Mouse (Mus musculus) adrenal gland, postnatal 25 days (tissue): ENCODE measurements at regions not wholly inside any gene's neighbourhood (a gene's known extent, or its start where the extent isn't known, plus 50 kb on each side); places are given as distances from the start of the nearest gene placed in this dataset.

Experiments used
- DNase-seq: peaks from one replicate; pipeline ENCODE4 v3.0.0; 2021; ENCODE audit warnings: mixed read lengths

DNA sequence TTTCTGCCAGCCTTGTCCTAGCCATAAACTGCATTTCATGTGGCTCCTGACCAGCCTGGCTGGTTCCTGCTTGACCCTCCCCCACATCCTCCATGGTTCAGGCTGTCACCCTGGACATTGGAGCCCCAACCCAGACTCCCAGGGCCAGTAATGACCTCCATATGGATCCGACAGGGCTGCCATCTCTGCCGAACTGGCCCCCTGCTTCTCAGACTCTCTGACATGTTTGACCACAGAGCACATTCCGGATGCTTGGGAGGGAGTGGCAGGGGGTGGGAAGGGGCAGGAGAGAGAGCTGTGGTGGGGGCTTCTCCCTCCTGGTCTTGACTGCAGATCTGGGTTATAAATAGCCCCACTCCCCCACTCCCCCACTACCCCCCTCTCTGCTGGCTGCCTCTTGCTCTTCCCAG, 59.0 kb upstream of the Actrt2 start:
- no peak for DNase-seq

DNA sequence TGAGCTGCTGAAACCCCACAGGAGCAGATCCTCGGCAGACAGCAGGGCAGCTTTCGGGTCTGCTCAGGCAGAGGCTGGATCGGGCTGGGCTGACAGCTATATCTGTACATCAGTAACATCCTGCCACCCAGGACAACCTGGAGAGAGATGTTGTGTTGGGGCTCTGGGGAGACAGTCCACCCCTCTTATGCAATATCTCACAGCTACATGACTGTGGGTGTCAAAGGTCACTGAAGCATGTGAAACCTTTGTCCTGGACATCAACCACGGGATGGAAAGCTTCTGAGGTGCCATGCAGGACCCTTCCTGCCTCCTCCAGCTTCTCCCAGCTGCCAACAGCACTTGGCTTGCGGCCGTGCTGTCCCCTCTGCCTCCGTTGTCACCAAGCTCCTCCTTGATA, 60.3 kb upstream of the Actrt2 start:
- no peak for DNase-seq

DNA sequence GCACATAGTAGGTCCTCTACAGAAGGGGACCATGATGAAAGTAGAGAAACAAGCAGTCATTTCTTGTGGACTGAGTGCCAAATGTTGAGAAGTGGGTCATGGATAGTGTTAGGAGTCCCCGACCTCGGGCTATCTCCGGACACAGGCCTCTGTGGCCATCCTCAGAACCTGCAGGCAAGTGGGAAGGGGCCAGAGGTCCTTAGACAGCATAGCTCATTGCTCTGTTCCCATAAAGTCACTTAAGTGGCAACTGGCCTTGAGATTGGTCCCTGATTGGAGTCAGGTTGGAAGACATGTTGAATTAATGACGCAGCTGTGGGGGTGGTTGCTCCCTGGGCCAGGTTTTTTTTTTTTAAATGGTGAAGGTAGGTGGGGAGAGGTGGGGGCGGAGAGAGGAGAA, 63.0 kb upstream of the Actrt2 start:
- DNase-seq, result no peak

DNA sequence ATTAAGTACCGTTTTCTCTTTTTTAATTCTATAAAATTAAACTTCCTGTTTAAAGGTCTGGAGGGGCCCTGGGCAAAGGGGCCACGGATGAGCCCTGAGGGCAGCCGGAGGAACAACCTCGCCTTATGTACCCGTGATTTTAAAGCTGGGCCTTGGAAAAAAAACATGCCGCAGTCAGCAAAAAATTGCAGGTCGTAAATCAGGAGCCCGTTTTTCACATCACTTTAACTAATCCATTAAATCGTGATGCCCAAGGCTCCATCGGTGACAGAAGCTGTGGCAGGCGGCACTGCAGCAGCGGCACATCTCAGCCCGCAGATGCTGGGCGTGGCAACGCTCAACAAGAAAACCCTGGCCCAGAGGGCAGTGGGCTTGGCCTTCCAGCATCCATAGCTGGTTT, 63.7 kb upstream of the Actrt2 start:
- DNase-seq, result no peak

DNA sequence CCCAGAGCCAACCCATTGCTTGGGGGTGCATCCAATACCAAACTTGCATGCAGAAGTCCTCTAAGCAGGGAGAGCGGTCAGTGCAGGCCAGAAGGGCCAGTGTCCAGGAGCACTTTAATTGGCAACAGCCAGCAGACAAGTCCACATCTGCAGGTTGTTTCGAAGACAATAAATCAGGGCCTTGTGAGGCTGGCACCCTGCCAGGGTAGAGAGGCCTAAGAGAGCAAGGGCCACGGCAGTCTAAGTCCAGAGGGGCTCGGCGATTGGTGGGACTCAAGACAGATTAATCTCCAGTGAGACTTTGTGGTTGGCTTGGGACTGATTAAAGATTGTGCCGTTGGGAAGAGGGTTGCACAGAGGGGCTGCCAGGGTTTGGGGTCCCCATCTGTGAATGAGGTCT, 68.4 kb upstream of the Actrt2 start:
- DNase-seq, result no peak

DNA sequence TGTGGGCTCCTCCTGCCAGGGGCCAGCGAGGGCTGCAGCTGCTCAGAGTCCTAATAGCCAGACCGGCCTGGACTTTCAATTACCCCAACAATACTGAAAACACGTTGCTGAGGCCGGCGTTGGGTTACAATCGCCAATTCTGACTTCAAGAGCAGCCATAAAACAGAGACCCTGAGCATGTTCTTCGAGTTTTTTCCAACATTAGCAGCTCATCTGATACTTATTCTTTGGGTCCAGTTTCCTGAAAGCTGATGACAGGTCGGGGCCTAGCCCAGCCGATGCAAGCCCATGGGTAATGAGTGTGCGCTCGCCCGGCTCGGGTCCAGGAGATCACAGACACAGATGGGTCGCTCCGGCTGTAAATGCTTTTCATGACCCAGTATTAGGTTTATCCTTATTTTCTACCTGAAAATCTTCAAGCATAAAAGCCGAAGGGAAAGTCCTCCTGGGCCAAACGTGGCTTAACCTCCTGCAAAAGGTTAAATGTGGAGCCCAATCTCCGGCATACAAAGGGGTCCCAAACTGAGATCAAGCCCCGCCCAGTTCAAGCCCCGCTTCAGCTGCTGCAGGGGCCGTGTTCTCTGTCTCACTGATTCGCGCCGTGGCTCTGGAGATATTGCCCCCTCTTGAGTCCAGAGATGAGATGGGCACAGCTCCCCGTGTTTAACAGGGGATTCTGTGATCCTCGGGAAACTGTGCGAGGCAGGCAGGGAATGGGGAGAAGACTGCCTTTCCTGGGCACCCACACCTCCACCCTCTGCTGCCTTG, 73.6 kb upstream of the Actrt2 start:
- DNase-seq, result no peak

DNA sequence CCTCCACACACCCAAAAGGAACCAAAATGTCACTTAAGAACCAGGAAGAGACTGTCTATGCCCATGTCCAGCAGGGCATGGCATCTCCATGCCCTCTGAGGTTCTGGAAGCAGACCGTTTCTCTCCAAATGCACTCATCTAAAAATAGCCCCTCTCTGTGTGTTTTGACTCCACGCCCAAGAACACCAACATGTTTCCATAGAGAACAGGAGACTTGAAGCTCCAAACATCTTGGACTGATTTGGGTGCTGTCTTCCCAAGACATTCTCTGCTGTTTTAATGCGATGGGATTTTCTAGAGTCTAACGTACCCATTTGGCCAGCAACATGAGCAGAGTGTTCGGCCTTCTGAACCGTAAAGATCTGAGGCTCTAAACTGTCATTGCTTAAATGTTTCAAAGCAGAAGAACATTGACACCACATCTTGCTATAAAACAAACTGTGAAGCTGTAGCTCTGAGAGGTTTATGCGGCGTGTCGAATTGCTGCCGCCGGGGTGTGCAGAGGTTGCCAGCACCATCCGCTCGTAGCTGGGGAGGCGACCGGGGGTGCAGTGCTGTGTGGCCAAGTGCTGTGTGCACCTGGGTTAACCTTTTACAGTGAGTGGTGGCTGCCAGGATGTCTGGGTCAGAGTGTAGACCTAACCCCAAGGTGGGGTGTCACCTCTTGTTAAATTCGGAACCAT, 78.8 kb upstream of the Actrt2 start:
- no peak for DNase-seq

DNA sequence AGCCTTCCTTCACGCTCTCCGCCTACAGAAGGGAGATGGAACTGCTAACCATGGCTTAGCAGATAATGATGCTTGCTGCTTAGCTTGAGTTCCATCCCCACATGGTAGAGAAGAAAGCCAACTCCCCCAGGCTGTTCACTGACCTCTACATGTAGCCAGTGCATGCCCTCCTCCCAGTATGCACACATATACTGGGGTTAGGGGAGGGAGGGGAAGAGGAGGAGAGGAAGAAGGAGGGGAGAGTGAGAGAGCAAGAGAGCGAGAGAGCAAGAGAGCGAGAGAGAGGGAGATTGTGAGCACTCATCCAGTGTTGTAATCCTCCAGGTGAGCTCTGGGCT, 79.3 kb upstream of the Actrt2 start:
- no peak for DNase-seq

DNA sequence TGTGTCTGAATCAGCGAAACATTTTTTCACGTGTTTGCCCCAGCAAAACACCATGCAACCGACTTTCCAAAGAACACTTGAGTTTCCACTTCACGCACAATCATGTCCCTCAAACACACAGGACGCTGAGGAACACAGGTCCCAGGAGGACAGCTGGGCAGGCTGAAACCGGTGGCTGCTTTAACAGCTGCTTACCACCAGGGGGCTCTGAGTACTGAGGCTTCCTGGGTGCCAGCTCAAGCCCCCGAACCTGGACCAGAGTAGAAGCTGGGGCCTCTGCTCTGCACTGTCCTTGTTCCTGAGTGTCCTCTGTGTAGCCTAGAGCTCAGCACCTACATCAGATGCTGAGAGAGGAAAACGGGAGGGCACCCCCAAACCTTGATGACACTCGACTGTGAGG, 81.5 kb upstream of the Actrt2 start:
- DNase-seq, result peak; percentile 22

DNA sequence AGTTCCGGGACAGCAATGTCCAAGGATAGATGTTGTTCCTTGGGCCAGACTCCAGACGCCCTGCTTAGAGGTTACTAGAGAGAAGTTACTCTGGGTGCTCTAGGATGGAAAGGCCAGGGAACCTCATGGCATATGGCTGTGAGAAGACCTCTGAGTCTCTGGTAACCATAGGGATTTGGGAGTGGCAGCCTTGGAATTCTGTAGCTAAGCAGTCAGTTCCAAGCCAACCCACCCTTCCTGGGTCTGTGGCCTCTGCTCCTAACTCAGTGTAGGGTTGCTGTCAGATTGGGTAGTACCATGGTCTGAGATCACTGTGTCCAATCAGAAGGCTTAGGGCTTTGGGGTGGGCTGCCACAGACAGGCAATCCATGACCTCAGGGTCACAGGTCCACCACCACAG, 82.3 kb upstream of the Actrt2 start:
- DNase-seq, result no peak

DNA sequence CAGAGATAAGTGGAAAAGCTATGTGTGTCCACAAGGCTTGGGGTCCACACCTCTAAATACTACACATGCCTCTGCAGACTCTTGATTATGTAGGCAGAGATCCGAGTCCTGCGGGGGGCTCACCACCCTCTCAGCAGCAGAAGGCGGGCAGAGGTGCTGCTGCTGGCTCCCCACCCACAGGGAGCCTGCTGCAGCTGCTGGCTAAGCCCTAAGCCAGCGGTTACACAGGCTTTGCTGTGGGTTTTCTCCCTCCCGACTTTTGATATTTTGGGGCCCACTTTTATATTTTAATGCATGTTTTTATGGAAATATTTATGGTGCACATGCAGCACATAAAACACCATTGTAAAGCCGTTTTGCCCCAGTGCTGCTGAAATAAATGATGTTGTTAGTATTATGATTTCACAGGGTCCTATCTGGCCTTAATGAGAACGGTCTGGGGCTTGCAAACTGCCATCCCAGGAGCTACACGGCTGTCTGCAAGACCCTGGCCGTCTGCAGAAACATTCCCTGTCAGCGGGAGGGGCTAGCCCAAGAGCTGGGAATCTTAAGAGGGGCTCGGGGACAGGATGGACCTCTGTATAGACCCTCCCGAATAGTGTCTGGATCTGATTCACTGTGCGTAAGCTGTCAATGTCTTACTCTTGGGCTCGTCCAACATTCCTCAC, 82.9 kb upstream of the Actrt2 start:
- no peak for DNase-seq

DNA sequence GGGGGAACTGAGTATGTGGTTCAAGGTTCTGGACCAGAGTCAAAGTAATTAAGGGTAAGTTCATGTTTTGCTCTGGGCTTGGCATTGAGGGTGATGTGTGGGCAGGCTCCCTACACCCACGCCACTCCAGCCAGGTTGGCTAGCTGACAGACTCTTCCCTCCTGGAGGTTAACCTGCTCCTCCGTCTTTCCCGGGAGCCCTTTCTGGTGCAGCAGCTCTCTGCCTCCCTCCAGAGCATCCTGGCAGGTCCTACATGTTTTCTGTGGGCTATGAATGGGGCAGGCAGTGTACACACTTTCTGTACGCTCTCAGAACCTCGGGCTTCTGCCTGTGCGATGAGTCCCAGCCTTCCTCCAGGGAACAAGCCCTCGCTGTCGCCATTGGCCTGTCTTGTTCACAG, 82.8 kb upstream of the Ttc34 start:
- DNase-seq, result no peak

DNA sequence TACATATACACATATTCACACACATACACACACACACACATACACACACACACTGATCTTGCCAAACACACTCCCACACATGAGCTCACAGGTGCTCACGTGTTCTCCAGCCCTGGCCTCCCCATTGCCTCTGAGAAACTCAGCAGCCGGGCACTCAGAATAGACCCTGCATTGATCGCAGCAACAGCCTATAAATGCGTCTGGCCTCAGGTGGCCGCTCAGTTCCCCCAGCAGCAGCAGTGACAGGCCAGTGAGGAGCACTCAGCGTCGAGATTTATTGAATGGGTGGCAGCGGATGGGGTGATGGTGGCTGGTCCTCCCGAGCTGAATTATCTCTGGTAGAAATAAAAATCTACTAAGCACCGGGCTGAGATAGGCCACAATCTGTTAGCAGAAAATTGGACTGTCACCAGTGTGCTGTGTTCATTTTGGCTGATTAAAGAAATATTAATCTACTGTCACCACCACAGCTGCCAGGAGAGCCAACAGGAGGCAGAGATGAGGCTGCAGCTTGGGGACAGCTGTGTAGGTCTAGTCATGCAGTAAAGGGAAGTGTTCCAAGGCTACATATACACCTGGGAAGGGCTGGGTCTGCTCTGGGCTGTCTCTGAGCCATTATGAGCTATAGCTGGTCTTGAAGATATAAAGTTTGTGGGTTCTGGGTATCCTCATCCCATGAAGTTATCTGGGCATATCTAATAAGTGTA, 80.4 kb upstream of the Ttc34 start:
- DNase-seq, result no peak

DNA sequence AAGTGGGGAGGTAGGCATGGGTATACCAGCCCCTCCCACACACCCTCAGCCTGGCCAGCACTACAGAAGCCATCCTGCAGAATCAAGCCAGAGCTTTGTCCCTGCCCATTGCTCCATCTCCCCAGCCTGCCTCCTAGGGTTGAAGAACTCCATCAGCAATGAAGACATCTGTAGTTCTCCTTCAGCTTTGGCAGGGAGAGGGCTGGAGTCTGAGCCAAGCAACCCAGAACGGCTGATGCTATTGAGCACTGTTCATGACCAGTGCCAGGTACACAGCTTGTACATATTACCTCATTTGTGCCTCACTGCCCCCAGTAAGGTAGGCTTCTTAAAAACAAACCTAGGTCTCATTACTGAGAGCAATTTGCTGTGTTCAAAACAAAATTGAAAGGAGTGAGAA, 77.4 kb upstream of the Ttc34 start:
- DNase-seq, result no peak

DNA sequence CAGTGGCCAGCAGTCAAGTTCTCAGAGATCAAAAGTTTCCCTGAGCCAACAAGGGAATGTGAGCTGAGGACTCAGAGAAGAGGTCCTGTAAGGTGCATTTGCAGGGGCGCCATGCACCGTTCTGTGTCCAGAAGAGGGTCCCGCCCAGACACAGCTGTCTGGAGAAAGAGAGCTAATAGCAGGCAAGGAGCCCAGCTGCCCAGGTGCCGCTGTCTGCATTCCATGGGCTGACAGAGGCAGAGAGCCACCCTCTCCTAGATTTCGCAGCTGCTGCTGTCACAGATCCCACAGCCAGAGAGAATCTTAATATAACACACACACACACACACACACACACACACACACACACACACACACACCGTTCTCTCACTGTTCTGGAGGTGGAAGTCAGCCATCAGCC, 73.0 kb upstream of the Ttc34 start:
- DNase-seq, result no peak

DNA sequence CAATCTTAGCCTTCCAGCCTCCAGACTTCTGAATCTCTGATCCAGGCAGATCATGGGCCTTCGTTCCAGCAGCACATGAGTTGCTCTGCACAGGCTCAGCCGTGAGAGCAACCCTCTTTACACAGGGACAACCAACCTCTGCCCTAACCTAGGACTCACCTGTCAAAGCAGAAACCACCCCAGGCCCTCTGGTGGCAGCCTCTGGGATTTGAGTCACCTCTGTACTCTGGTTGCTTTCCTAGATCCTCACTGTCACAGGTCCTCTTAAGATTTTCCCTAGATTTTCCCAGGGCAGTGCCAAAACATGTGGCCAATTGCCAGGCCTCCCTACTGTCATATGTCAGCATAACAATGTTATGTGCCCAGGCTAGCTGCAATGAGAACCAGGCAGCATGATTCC, 71.1 kb upstream of the Ttc34 start:
- DNase-seq, result no peak

DNA sequence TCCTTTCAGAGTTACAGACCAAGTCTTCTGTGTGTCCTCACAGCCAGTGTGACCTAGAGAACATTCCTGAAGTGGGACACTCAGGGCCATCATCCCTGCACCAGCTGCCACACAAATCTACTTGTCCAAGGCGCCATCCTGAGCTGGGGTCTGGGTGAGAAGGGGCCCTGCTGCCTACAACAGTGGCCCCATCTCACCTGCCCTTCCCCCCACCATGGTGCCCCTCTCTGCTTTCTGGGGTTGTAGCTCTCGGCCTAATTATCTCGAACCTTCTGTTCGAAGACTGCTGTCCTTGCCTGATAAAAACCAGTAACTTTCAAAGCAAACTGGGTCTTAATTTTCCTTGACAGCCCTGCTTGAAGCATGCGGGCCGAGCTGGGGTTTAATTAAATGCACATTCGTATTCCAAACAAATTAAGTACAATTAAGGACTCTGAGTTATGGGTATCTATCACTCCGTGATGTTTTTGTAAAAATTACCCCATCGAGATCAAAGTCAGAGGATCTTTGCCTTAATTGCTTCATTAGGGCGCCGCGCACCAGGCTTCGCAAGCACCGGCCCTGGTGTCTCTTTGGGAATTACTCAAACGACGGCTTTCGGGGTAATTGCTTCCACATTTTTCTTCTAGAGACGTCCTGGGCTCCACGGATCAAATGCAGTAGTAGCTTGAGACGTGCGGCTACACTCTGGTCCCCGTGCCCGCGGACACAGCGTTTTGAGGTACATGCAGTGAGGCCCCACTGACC, 65.8 kb upstream of the Ttc34 start:
- DNase-seq, result no peak

DNA sequence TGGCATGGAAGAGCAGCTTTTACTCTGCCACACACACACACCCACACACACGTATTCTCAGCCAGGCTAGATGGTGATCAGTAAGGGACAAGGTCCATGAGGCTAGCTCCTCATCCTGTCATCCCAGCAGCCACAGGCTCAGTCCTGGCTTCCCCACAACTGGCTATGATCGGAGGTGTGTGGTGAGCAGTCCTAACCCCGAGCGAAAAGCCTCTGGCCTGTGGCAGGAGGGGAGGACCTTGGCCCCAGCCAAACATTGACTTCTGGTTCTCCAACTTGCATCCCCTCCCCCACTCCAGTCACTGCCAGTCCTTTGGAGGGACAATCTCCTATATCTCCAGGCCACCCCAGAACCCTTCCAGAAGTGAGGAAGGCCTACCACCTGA, 65.2 kb upstream of the Ttc34 start:
- DNase-seq, result no peak

DNA sequence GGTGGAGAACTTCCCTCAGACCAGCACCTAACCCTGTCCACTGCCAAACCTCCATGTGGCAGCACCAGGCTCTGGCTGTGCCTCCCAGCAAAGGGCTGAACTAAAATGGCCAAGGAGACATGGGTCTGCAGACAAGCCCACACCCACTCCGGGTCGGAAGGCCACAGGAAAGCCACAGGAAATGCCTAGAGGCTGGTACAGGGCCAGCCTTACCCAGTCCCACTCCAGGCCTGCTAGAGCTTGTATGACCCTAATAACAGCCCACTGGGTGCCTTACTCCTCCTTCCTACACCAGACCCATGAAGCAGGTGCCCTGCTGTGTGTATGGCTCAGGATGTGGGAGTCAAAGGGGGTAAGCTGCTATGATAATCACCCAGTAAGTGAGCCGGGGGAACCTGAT, 63.4 kb upstream of the Ttc34 start:
- no peak for DNase-seq

DNA sequence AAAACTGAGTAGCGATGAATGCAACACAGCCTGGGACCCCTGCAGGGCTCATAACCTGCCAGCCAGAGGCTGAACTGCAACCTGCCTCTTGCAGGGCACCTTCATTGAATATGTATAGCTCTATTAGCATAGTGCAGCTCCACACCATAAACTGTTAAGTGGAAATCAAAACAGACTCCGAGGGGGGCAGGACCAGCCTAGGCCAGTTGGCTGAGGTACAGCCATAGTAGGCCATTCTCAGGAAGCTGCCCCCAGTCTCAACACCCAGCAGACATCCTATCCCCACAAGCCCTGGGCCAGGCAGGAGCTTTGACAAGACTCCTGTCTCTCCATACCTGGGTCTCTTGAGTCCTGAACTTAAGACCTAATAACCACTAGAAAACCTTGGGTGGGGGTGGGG, 62.9 kb upstream of the Ttc34 start:
- no peak for DNase-seq

DNA sequence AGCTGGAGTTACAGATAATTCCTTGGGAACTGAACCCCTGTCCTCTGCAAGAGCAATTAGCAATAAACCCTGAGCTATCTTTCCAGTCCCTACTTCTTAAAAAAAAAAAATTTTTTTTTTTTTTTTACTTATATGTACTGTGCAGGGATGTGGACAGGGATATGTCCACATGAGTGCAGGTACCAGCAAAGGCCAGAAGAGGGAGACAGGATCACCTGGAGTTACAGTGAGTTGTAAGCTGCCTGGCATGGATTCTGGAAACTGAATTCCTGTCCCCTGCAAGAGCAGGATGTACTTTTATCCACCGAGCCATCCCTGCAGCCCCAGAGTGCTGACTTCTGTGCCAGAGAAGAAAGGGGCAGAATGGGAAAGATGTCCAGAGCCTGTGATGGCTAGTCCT, 58.4 kb upstream of the Ttc34 start:
- DNase-seq, result no peak

DNA sequence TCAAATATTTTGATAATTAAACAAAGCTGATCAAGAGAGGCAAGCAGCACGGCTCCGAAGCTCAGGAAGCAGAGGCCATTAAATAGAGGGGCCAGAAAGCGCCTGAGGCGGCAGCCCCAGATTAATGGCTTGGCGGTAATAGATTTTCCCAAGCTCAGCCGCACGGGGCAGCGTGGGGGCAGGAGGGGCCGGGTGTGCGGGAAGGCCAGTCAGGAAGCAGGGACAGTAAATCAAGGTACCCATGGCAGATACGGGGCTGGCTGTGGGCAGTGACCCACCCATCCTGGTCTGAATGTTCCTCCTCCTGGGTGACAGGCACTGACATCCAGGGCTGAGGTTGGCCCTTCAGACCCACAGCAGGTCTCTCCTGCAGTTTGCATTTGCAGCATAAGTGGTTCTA, 55.9 kb upstream of the Ttc34 start:
- no peak for DNase-seq

DNA sequence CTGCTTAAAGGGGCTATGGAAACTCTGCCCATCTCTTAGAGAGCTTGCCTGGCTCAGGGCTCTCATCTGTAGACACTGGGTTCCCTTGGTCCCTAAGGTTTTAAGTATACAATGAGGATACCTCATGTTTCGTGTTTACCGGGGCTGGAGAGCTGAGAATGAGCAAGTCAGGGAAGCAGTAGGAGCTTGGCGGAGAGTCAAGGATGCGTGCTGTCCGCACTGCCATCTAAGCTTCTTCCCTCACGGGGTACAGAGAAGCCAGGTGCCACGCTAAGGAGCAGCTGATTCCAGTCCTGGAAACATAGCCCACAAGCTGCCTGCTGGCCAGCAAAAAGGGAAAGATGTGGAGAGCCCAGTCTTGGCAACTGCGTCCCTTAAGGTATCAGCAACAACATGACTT, 55.0 kb upstream of the Ttc34 start:
- no peak for DNase-seq
